Mouse (Mus musculus) spleen, postnatal 36 days (tissue): ENCODE data around the gene Foxa3.

Experiments used
- DNase-seq, 2 experiments: peaks; one replicate each; pipeline ENCODE4 v3.0.0; 2022; ENCODE audit warnings: low spot score in 2 of 2, mixed read lengths in 1 of 2

The Foxa3 gene

DNA sequence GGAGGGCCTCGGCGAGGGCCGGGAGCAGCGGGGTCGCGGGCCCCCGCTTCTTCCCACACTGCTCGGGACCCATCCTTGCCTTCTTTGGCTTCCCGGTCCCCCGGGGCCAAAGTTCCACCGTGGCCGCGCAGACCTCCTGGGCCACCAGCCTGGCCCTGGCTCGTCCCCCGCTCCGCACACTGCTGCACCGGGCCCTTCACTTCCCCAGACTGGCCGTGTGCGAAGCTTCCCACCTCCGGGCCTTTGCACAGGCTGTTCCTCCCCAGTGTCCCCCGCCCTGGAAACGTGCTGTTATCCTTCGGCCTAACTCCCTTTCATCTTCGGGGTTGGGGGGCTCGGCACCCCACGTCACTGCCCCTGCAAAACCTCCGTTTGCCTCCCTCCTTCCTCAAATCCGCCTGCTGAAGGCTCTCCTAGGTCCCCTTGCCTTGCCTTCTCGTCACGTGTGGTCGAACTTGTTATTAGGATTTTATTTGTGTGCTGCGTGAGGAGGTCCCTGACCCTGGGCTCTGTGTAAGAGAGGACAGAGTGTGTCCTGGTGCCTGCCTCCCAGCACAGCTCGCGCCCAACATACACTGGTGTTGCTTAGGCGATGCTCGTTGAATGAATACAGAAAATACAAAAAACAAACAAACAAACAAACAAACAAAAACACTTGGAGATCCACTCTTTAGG, 1.4 kb upstream of the Foxa3 start:
- DNase-seq: peak; percentile 19 to 35

DNA sequence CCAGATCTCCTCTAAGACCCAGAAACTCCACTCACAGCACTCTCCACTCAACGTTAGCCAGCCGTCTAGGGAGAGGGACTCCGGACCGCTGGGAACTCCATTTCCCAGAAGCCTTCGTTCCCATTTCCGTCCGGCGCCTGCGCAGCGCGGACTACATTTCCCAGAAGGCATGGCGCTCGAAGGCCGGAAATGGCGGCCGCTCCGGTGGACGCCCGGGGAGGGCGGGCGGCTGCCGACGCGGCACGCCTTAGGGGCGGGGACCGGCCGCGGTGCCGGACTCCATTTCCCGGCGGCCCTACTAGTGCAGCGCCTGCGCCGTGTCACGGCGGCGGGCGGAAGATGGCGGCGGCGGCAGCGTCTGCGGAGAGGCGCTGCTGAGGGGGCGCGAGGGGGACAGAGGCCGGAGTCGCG, 763 bp upstream of the Foxa3 start, which contains the start of gene Sympk:
Gene Sympk (plus strand): TSS at position 282 of the 411 bp plus-strand sequence.
- peak; percentile 96 to 97 for DNase-seq

DNA sequence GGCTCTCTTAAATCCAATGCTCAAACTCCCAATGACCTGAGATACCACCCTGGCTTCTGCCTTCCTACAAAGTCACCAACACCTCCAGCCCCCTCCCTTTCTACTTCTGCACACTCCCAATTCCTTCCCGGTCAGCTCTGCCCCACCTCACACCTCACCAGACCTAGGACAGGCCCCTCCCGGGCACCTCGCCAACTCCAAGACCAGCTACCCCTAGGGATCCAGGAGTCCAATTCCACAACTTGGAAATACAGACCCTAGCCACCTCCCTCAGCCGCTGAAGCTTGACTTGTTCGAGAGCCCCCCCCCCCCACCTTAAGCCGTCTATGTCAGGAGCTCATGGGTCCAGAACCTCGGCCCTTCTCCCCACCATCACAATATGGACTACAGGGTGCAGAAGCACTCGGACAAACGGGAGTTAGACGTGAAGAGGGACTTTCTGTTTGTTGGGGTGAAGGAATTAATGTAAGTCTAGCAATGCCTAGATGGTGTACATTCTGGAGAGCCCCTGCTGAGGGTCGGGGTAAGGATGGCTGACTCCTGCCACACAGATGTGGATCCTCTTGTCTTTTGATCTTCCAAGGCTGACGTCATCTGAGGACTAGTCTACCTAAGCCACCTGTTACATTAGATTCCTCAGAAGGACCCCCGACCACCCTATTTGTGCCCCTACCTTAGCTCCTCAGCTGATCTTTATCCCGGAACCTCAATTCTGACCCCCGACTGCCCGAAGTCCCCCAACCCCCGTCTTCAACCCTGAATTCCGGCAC, 964 bp downstream of the Foxa3 start:
- DNase-seq: no peak

DNA sequence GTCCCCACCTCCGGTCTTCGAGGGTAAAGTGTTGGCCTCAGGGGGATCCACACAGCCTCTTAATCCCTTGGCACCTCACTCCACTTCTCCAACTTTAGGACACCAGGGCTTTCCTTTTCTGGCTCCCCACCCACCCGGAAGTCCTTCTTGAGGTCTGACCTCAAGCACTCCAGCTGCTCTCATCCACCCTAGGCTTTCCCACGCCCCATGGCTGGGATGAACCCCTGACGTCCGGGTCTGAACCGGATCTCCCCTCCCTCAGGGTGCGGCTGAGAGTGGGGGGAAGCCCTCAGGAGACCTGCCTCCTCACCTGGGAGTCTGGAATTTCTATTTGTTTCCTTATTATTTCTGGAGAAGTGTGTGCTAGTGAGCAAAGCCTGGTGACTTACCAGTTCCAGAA, 2.3 kb downstream of the Foxa3 start:
- DNase-seq: no peak

DNA sequence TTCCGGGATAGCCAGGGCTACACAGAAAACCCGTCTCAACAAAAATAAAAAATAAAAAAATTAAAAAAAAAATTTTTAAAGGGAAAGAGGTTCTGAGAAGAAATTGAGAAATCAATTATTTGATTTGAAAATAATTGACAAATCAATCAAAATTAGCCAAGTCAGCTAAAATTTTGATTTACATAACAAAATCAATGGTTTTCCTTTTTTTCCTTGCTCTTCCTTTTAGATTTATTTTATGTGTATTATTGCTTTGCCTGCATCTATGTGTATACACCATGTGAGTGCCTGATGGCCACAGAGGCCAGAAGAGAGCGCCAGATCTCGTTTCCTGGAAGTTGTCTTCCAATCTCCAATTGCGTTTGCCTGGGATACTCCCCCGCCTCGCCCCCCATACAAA, 5.4 kb downstream of the Foxa3 start:
- DNase-seq: no peak

DNA sequence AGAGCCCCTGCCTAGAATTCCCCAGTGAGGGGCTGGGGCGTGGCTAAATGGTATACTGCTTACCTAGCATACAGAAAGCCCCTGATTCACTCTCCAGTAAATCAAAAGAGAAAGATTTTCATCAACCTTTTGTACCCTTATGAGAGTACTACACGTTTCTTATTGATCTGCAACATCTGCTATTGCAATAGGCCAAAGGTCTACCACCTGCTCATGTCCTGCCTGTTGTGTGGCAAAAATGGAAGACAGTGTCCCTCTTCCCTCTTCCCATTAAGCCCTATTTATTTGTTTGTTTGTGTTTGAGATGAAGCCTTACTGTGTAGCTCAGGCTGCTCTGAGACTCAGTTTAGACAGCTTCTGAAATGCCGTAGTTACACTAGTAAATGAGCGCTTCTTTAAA, 7.3 kb downstream of the Foxa3 start:
- DNase-seq: no peak

DNA sequence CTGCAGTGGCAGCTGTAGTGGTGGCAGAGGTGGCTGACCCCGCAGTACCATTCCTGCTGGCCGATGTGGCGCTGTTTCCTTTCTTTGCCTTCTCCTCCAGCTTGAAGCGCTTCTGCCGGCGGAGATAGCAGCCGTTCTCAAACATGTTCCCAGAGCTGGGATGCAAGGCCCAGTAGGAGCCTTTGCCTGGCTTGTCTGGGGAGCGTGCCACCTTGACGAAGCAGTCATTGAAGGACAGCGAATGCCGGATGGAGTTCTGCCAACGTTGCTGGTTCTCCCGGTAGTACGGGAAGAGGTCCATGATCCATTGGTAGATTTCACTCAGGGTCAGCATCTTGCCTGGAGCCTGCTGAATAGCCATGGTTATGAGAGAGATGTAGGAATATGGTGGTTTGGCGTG, 8.9 kb downstream of the Foxa3 start:
- DNase-seq: no peak

DNA sequence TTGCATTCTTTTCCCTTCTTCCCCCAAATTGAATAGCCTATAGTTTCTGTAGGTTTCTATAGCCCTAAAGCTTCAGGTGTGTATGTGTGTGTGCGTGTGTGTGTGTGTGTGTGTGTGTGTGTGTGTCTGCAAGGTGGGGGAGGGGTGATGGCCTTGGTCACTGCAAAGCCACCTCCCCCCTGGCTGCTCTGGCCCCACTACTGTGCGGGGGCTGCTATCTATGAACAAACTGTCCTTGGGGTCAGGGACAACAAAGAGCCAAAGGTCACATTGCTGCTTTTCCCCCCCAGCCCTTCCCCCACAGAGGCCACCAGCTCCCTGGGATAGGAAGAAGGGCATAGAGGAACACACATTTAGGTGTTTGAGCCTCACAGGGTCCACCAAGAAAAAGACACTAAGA, 10.5 kb downstream of the Foxa3 start:
- no peak for DNase-seq

DNA sequence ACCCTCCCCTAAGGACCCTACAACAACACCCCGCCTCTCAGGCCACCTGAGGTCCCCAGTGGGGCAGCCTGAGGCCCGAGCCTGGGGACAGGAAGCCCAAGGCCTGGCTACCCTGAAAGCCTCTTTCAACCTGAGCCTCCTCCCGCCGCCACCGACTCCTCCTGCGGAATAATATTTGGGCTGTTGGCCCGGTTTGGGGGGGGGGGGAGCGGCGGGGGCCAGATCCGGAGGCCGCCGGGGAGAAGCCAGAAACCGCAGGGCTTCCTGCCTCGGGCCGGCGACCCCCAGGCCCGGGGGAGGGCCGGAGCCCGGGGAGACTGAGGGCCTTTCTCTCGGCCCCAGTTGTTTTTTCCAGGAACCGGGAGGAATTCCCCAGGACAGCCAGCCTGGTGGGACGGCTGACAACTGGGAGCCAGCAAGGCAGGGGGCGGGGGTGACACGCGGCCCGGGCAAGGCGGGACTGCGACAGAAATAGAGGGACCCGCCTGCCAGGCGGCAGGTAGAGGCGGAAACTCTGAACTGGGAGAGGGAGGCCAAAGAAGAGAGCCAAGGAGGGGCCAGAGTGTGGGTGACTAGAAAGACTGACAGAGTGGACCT, 11.2 kb downstream of the Foxa3 start:
- DNase-seq: no peak

DNA sequence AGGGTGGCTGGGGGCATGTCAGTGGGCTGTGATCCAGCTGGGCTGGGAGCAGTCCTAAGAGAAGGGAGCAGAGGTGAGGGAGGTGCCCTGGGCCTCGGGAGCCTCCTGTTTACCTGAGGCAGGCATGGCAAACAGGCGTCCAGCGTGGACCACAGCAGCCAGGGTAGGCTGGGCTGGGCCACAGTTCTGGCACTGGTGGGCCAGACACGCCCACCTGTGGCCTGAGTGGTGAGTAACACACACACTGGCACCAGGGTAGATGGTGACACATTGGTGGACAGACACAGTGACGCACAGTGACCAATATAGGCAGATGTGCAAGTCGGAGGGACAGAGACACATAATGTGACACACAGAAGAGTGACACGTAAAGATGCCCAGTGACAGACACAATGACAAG, 12.8 kb downstream of the Foxa3 start:
- DNase-seq: no peak

DNA sequence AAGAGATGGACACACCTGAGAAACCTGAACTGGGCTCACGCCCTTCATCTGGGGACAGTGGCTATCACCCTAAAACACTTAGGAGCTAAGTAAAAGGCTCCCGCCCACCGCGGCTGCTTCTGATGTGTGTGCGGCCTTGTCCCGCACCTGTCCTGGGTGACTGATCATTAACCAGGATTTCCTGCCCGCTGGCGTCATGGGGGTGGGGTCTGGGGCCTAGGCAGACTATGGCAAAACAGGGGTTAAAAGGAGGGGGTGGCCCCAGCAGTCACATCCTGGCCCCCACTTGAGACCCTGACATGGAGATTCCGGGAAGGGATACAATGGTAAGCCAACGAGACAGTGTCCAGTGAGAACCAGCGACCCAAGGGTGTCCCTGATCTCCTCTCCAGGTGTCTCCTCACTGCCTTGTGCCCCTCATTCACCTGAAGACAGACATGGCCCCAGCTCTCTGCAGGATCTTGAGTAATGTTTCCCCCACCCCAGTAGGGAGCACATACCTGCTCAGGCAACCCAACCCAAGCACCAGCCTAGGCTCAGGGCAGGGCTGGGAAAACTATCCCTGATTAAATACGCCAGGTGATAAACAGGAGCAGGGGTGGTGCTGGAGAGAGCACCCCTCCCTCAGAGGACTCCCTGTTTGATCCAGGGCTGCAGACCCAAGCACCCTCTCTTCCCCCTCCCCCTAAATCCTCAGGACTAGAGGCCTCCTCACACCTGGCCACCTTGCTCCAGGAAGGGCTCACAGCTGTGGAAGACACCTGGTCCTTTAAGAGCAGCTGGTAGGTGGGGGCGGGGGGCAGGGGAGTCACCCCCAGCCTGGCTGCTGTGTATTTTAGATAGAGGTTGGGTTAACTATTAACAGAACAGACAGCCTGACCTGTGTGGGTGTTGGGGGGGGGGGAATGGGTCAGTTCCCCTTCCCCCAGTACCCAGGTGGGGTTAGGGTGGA, 16.0 kb downstream of the Foxa3 start:
- DNase-seq: no peak

DNA sequence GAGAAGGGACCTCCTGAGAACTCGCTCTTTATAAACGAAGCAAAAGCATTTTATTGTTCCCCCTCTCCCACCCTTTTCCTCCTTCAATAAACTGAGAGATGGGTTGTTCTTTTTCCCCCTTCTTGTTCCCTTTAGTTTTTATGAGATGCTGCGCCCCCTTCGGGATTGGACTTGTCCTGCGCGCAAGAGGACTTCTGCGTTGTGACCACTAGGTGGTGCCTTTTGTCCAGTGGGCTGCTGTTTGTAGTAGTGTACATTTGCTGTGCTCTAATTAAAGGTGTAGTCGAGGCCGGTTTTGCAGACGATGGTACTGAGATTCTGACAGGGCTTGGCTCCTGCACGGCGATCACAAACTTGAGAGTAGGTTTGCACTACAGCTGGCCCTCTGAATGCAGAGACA, 16.9 kb downstream of the Foxa3 start:
- DNase-seq: peak; percentile 73 to 82

DNA sequence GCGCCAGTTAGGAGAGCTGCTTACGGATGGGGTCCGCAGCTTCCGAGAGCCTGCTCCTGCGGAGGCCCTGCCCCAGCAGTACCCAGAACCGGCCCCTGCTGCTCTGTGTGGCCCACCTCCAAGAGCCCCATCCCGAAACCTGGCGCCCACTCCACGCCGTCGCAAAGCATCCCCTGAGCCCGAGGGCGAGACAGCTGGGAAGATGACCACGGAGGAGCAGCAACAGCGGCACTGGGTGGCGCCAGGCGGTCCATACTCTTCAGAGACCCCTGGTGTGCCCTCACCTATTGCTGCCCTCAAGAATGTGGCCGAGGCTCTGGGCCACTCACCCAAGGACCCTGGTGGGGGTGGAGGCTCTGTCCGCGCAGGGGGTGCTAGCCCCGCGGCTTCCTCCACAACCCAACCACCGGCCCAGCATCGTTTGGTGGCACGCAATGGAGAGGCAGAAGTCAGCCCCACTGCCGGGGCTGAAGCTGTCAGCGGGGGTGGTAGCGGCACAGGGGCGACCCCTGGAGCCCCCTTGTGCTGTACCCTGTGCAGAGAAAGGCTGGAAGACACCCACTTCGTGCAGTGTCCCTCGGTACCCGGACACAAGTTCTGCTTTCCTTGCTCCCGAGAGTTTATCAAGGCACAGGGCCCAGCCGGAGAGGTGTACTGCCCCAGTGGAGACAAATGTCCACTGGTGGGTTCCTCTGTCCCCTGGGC, 17.8 kb downstream of the Foxa3 start:
- DNase-seq: no peak

DNA sequence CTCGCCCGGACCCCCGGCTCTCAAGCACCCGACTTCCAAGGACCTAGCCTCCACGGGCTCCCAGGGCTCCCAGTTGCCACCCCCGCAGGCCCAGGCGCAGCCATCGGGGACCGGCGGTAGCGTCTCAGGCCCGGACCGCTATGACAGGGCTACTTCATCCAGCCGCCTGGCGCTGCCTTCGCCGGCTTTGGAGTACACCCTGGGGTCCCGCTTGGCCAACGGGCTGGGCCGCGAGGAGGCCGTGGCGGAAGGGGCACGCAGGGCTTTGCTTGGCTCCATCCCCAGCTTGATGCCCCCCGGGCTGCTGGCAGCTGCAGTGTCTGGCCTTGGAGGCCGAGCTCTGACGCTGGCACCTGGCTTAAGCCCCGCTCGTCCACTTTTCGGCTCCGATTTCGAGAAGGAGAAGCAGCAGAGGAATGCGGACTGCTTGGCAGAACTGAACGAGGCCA, 18.7 kb downstream of the Foxa3 start:
- no peak for DNase-seq

DNA sequence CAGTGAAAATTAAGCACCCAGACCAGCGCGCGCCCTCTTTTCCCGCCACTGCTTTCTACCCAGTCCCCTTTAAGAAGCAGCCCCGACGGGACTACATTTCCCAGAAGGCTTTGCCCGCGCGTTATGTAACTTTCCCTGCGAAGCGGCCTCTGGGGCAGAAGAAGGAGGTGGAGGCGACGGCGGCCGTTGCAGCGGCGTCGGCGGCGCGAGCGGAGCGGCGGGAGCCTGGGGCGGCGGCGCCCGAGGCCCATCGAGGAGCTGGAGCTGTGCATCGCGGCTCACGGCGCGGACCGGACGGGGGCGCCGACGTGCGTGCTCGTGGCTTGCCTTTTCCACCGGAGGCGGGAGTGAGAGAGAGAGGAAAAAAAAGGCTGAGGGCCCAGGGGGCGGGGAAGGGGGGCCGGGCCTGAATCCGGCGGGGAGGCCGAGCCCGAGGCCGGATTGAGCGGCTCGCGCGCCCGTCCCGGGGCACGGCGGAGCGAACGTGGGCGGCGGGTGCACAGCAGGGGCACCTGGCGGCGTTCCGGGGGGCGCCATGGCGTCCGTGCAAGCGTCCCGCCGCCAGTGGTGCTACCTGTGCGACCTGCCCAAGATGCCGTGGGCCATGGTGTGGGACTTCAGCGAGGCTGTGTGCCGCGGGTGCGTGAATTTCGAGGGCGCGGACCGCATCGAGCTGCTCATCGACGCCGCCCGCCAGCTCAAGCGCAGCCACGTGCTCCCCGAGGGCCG, 19.3 kb downstream of the Foxa3 start, which contains the start of gene Irf2bp1:
Gene Irf2bp1 (plus strand): TSS at position 143 of the 729 bp plus-strand sequence.
- peak; percentile 92 to 94 for DNase-seq

DNA sequence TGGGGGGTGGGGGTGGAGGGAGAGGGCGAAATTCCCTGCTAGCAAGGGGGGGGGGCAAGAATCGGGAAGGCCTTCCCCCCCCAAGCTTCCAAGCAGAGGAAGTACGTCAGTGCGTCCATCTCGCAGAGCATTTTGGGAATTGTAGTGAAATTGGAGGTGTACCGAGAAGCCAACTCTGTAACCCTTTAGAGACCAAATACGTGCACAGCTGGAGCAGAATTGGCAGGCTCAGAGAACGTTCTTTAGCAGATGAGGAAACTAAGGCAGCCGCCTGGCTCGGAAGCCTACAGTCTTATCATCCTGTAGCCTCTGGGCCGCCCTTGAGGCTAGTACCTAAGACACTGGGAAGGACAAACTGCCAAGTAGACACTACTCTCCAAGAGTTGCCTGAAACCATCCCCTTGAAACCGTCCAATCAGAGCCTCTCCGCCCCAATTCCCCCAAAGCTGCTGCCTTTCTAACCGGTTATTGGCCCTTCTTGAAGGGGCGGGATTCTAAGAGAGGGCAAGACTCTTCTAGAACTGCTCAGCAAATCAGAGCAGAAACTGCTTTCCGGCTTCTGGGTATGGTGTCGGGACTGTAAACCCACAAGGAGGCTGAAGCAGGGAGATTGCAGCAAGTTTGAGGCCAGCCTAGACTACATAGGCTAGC, 20.4 kb downstream of the Foxa3 start:
- DNase-seq: peak; percentile 76 to 81

DNA sequence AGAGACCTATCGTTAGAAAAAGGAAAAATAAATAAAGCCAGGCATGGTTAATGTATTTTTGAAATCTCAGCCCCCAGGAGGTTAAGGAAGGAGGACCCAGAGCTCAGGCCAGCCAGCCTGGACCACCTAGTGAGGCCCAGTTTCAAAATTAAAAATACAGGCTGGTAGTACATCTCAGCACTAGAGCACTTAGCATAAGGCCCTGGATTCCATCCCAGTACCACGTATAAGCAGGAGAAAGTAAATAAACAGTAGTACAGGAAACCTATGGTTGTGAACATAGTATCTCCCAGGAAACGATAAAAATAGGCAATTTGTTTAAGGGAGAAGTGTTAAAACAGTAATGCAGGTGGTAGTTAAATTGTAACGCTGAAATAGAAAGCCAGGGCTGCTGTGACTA, 21.2 kb downstream of the Foxa3 start:
- DNase-seq: no peak

DNA sequence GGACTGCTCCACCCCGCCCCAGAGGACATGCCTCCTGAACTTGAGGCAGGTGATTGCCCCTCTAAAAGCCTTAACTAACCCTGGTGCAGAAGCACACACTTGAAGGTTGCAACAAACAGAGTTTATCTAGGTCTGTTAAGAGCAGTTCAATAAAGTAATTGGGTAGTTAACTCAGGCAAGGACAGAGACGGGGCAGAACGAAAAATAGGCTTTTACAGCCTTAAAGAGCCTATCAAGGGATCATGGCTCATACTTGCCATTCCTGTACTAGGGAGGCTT, 21.6 kb downstream of the Foxa3 start:
- no peak for DNase-seq

DNA sequence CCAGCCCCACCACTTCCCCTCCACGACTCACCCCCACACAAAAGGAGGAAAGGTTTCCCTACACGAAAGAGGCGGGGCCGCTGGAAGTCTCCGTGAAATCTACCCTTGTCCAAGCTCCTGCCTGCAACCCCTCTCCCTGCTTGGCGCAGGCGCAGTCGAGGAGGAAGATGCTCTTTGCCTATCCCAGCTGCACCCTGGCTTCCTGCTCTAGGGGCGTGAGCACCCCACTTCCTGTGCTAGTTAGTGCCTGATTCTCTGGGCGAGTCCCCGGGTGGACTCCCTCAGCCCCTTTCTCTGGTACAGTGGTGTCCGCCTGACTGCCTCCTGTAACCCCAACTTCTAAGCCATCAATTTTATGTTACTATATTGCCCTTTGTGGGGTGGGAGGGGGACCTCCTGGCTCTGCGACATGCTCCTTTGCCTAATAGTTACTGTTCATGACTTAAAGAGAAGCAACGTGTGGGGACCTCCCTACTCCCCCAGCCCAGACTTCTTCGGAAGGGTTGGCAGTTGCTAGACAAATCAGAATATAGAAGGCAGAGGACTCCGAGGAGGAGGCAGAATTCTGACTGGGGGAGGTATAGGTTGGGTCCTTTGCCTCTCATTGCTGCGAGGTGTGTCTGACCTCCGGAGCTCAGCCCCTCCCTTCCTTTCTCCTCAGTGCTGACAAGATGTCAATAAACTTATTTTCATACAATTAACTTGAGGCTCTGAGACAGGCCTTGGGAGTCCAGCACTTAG, 22.1 kb downstream of the Foxa3 start:
- DNase-seq: peak; percentile 92 to 93
